Mouse (Mus musculus): ENCODE data around the gene Slc13a3. TPM values are rescaled to one million over a fixed set of nuclear protein-coding genes. Genes with fewer than 3 reads are reported as not detected.
A peak's percentile ranks its signal among the peaks of the same experiment; 100 is the strongest.

Gene Slc13a3
- total and polyA plus RNA-seq, 2 experiments from 2014 or later: 17.4 to 25.5 TPM

- Histone ChIP-seq H3K4me1 (ENCODE audit: insufficient read depth, low read length) (no peaks in the 10 kb centered on the region), H3K27me3 (ENCODE audit: insufficient read depth, low read length) (no peaks in the 10 kb centered on the region), H3K9ac (replicated peaks; ENCODE audit: low read length, poor library complexity, severe bottlenecking) (peak overlapping the region; percentile 83; the same call in 1 of the 2 replicates), H3K4me2 (ENCODE audit: low read depth, low read length, poor library complexity, severe bottlenecking) (no peak overlapping the region), H3K4me3 (ENCODE audit: low read depth, low read length) (no peak overlapping the region), H3K27ac (ENCODE audit: low read depth, low read length) (peak overlapping the region; percentile 80), H3K36me3 (ENCODE audit: insufficient read depth, low read length) (peaks cover 10% of the 10 kb centered on the region), H3K9me3 (ENCODE audit: low read length) (no peaks in the 10 kb centered on the region)
- DNase-seq (ENCODE audit: low spot score) (no peak), ATAC-seq (ENCODE audit: low FRiP score) (no peak)
- no peak for TF ChIP-seq CTCF (IDR thresholded peaks at IDR 0.05)
- 47% methylated on average over 2 of the region's 2 CpGs for WGBS
Observed at GRCm38 (mm10) chr2:165494495-165494894, 21.5 kb upstream of the Slc13a3 start.

DNA sequence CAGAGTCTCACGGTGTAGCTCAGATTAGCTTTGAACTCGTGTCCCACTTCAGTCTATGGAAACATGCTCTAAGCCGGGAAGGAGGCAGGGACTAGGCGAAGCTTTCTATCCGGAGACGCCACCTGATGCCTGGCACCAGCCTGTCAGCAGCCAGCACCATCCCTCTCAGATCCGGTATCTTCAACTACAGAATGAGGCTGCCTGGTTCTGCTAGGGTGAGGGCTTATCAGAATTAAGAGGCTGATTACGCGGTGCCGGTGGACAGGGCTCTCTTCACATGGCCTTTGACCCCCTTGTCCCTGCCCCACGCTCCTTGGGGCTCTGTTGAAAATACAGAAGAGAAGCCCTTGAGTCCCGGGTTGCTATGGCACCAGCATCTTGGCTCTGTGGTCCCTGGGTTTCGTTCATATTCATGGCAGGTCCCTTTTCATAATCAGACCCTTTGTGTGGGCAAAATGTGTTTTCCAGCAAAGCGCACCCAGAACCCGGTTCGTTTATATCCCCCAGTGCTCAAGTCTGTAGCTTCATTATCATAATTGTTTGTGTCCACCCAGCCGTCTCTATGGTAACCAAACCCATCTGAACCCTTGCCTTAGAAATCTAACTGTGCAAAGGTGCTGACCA is 20.7 kb upstream of the Slc13a3 start:
- no peaks in the 10 kb centered on the region for H3K4me1 ChIP-seq (ENCODE audit: insufficient read depth, low read length)
- WGBS: 4% methylated on average over 17 of the region's 17 CpGs
- H3K27me3 ChIP-seq (ENCODE audit: insufficient read depth, low read length): no peaks in the 10 kb centered on the region
- H3K9ac ChIP-seq (replicated peaks; ENCODE audit: low read length, poor library complexity, severe bottlenecking): peak overlapping the region; percentile 83
- peak overlapping the region; percentile 80 for H3K27ac ChIP-seq (ENCODE audit: low read depth, low read length)
- ATAC-seq (ENCODE audit: low FRiP score) (peak; percentile 58), DNase-seq (ENCODE audit: low spot score) (peak; percentile 84)
- no peak for TF ChIP-seq CTCF (IDR thresholded peaks at IDR 0.05)
- H3K4me2 ChIP-seq (ENCODE audit: low read depth, low read length, poor library complexity, severe bottlenecking): peak overlapping the region; percentile 76
- peaks cover 18% of the 10 kb centered on the region for H3K36me3 ChIP-seq (ENCODE audit: insufficient read depth, low read length)
- H3K9me3 ChIP-seq (ENCODE audit: low read length): no peaks in the 10 kb centered on the region
- H3K4me3 ChIP-seq (ENCODE audit: low read depth, low read length): peak overlapping the region; percentile 70

GRCm38 (mm10) chr2:165492648-165493553 is 19.9 kb upstream of the Slc13a3 start, which contains the start of gene Trp53rka:
Trp53rka (minus strand) TSS chr2:165493324.
- peak within 1 kb of the TSS; percentile 80 for H3K27ac ChIP-seq (ENCODE audit: low read depth, low read length)
- peaks cover 18% of the 10 kb centered on the region for H3K36me3 ChIP-seq (ENCODE audit: insufficient read depth, low read length)
- peak within 1 kb of the TSS; percentile 83 for H3K9ac ChIP-seq (replicated peaks; ENCODE audit: low read length, poor library complexity, severe bottlenecking)
- under 1% methylated on average over 78 of the region's 84 CpGs for WGBS
- no peaks in the 10 kb centered on the region for H3K27me3 ChIP-seq (ENCODE audit: insufficient read depth, low read length)
- H3K9me3 ChIP-seq (ENCODE audit: low read length): no peaks in the 10 kb centered on the region
- H3K4me3 ChIP-seq (ENCODE audit: low read depth, low read length): peak within 1 kb of the TSS; percentile 70
- DNase-seq (ENCODE audit: low spot score) (peak; percentile 86), ATAC-seq (ENCODE audit: low FRiP score) (peak; percentile 90)
- H3K4me1 ChIP-seq (ENCODE audit: insufficient read depth, low read length): no peaks in the 10 kb centered on the region
- TF ChIP-seq CTCF (IDR thresholded peaks at IDR 0.05): no peak
- peak within 1 kb of the TSS; percentile 76 for H3K4me2 ChIP-seq (ENCODE audit: low read depth, low read length, poor library complexity, severe bottlenecking)

DNA sequence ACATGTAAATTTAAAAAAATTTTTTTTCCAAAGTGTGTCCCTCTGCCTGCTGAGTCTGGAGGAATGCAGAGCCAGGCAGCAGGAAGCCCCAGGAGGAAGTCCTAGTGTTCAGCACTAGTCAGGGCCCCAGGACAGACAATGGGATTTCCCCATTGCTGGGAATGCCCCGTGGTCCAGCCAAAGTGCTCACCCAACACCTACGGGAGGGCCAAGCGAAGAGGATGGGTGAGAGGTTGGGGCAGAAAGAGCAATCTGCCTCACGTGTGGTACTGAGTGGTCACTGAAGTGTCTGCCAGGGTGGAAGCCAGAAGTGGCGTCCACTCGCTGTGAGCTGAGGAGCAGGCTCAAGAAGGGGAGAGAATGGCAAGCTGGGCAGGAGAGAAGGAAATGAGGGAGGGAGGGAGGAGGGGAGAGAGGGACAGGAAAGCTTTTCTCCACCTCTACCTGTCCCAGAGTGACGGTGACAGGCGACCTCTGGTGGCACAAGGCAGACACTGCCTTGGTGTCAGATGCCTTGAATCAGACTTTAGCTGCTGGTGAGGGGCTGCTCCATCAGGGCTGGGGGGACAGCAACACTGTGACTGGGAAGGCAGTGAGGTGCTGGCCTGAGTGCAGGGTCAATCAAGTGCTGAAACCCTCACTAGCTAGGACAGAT is 14.0 kb upstream of the Slc13a3 start:
- Histone ChIP-seq H3K9ac (replicated peaks; ENCODE audit: low read length, poor library complexity, severe bottlenecking) (no peak overlapping the region), H3K4me3 (ENCODE audit: low read depth, low read length) (no peak overlapping the region), H3K4me1 (ENCODE audit: insufficient read depth, low read length) (no peaks in the 10 kb centered on the region), H3K9me3 (ENCODE audit: low read length) (no peaks in the 10 kb centered on the region), H3K4me2 (ENCODE audit: low read depth, low read length, poor library complexity, severe bottlenecking) (no peak overlapping the region), H3K36me3 (ENCODE audit: insufficient read depth, low read length) (peaks cover 18% of the 10 kb centered on the region), H3K27ac (ENCODE audit: low read depth, low read length) (no peak overlapping the region), H3K27me3 (ENCODE audit: insufficient read depth, low read length) (no peaks in the 10 kb centered on the region)
- 22% methylated on average over 8 of the region's 8 CpGs for WGBS
- ATAC-seq (ENCODE audit: low FRiP score) (peak; percentile 52; the same call in 1 of the 2 replicates), DNase-seq (ENCODE audit: low spot score) (peak; percentile 77)
- TF ChIP-seq CTCF (IDR thresholded peaks at IDR 0.05): peak; percentile 97

- TF ChIP-seq CTCF (IDR thresholded peaks at IDR 0.05): no peak
- no peak overlapping the region for H3K9ac ChIP-seq (replicated peaks; ENCODE audit: low read length, poor library complexity, severe bottlenecking)
- H3K9me3 ChIP-seq (ENCODE audit: low read length): no peaks in the 10 kb centered on the region
- DNase-seq (ENCODE audit: low spot score): peak; percentile 26
- no peaks in the 10 kb centered on the region for H3K4me1 ChIP-seq (ENCODE audit: insufficient read depth, low read length)
- 62% methylated on average over 5 of the region's 5 CpGs for WGBS
- H3K27ac ChIP-seq (ENCODE audit: low read depth, low read length): no peak overlapping the region
- no peaks in the 10 kb centered on the region for H3K27me3 ChIP-seq (ENCODE audit: insufficient read depth, low read length)
- no peak for ATAC-seq (ENCODE audit: low FRiP score)
- H3K36me3 ChIP-seq (ENCODE audit: insufficient read depth, low read length): peaks cover 18% of the 10 kb centered on the region
- no peak overlapping the region for H3K4me3 ChIP-seq (ENCODE audit: low read depth, low read length)
- H3K4me2 ChIP-seq (ENCODE audit: low read depth, low read length, poor library complexity, severe bottlenecking): no peak overlapping the region
Observed at GRCm38 (mm10) chr2:165486401-165486800, 13.4 kb upstream of the Slc13a3 start.
